Mouse (Mus musculus) hindbrain, embryonic 14.5 days (tissue): ENCODE measurements at regions not wholly inside any gene's neighbourhood (a gene's known extent, or its start where the extent isn't known, plus 50 kb on each side); places are given as distances from the start of the nearest gene placed in this dataset.

Experiments
- ATAC-seq: fragments of 200-750 bp; cut with Nextera tagmentation; 2 replicates; pipeline ENCODE4 v1.8.0; 2017; ENCODE audit warnings: moderate number of reproducible peaks, mild to moderate bottlenecking, moderate TSS enrichment, moderate library complexity; ENCODE audit not compliant: low FRiP score
- DNase-seq: peaks from one replicate; pipeline ENCODE4 v3.0.0-alpha.2; 2015; ENCODE audit warnings: low spot score
- H3K27ac ChIP-seq: fragments of 300-500 bp; sonication (generic); 2 replicates; pipeline ENCODE4 v1.5.1; 2014; ENCODE audit warnings: mild to moderate bottlenecking, moderate library complexity
- H3K27me3 ChIP-seq: fragments of 300-500 bp; sonication (generic); 2 replicates; pipeline ENCODE4 v1.6.1; 2014; ENCODE audit warnings: mild to moderate bottlenecking, low read length, mixed read lengths; ENCODE audit not compliant: control insufficient read depth, insufficient read depth
- H3K36me3 ChIP-seq: fragments of 300-500 bp; sonication (generic); replicated peaks from 2 replicates; pipeline ENCODE4 v1.6.1; 2014; ENCODE audit not compliant: control insufficient read depth, insufficient read depth
- H3K4me1 ChIP-seq: fragments of 300-500 bp; sonication (generic); replicated peaks from 2 replicates; pipeline ENCODE4 v1.6.1; 2014; ENCODE audit warnings: antibody characterized with exemption, low read length, mixed read lengths; ENCODE audit not compliant: control insufficient read depth, insufficient read depth
- H3K4me2 ChIP-seq: fragments of 300-500 bp; sonication (generic); replicated peaks from 2 replicates; pipeline ENCODE4 v1.6.1; 2014; ENCODE audit warnings: mild to moderate bottlenecking, moderate library complexity
- H3K4me3 ChIP-seq: fragments of 300-500 bp; sonication (generic); replicated peaks from 2 replicates; pipeline ENCODE4 v1.5.1; 2014; ENCODE audit warnings: mild to moderate bottlenecking, low read length
- H3K9ac ChIP-seq: fragments of 300-500 bp; sonication (generic); 2 replicates; pipeline ENCODE4 v1.6.1; 2014
- H3K9me3 ChIP-seq: fragments of 300-500 bp; sonication (generic); 2 replicates; pipeline ENCODE4 v1.6.1; 2016; ENCODE audit warnings: low read length; ENCODE audit not compliant: control insufficient read depth
- WGBS: fragments of 180-500 bp; shearing (Covaris S2); extraction: QIAGEN DNeasy Blood & Tissue Kit; methylation state at CpG from one replicate; pipeline ENCODE4 v1.1.7; 2014; 5-methylcytosine and 5-hydroxymethylcytosine counted together

DNA sequence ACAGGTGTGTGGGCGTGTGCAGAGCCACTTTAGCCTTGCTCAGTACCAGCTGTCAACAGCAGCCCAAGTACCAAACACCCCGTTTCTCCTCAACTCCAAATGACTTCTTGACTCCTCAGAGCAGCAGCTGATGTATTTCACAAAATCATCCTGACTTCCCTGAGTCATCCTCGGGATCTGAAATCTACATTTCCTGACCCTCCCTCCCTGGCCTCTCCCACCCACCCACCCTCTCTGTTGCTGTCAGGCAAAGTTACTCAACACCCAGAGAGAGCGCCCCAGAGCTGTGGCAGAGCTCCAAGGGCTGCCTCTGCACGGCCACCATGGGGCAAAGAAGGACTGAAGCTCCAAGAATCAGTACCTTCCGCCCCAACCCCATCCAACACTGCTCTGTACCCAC, 83.5 kb upstream of the Cyp1b1 start:
- no peak overlapping the region for H3K4me2 ChIP-seq
- H3K9ac ChIP-seq: no peak overlapping the region
- DNase-seq (no peak), ATAC-seq (no peak)
- no peaks in the 10 kb centered on the region for H3K4me1 ChIP-seq
- no peaks in the 10 kb centered on the region for H3K36me3 ChIP-seq
- 91% methylated on average over 6 of the region's 6 CpGs for WGBS
- H3K27ac ChIP-seq: no peak overlapping the region
- no peaks in the 10 kb centered on the region for H3K27me3 ChIP-seq
- no peaks in the 10 kb centered on the region for H3K9me3 ChIP-seq
- no peak overlapping the region for H3K4me3 ChIP-seq

DNA sequence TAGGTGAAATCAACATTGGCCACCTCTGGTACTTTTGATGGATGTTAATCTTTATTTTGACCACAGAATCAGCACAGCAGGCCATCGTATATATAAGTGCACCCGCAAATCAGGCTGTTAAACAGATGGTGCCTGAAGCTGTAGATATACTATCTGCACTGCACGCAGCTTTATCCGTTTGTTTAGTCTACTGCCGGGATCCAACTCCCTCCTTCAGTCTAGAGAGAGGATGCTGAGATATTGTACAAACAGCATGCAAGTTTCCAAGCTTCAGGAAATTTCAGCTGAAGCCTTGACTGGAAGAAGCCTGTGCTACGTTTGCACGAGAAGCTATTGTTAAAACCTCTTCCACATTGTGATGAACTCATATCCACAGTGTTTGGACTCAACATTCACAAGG, 75.3 kb upstream of the Cyp1b1 start:
- DNase-seq: no peak
- no peak for ATAC-seq
- H3K9me3 ChIP-seq: no peaks in the 10 kb centered on the region
- H3K27me3 ChIP-seq: no peaks in the 10 kb centered on the region
- no peak overlapping the region for H3K27ac ChIP-seq
- WGBS: 87% methylated on average over 7 of the region's 7 CpGs
- H3K9ac ChIP-seq: no peak overlapping the region
- H3K36me3 ChIP-seq: no peaks in the 10 kb centered on the region
- H3K4me3 ChIP-seq: no peak overlapping the region
- no peak overlapping the region for H3K4me2 ChIP-seq
- no peaks in the 10 kb centered on the region for H3K4me1 ChIP-seq

DNA sequence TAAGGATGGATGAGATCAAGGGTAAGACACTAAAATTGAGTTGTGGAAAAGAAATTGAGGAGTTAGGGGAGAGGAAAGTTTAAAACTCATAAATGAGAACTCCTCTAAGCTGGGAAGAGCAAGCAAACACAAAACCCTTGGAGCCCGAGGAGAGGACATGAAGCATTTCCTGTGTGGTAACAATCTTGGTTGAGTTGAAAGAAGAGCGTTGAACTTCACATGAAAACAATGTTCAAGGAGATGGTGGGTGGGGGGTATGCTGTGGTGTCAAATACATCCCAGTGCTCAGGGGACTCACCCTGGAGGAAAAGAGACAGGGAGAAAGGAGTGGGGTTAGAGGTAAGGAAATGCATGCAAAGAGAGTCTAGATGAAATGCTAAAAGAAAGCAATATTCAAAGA, 72.3 kb upstream of the Cyp1b1 start:
- WGBS: 80% methylated on average over 2 of the region's 2 CpGs
- H3K27ac ChIP-seq: no peak overlapping the region
- H3K36me3 ChIP-seq: no peaks in the 10 kb centered on the region
- no peak overlapping the region for H3K9ac ChIP-seq
- no peak overlapping the region for H3K4me2 ChIP-seq
- no peaks in the 10 kb centered on the region for H3K27me3 ChIP-seq
- DNase-seq (no peak), ATAC-seq (no peak)
- no peaks in the 10 kb centered on the region for H3K9me3 ChIP-seq
- no peak overlapping the region for H3K4me3 ChIP-seq
- no peaks in the 10 kb centered on the region for H3K4me1 ChIP-seq

DNA sequence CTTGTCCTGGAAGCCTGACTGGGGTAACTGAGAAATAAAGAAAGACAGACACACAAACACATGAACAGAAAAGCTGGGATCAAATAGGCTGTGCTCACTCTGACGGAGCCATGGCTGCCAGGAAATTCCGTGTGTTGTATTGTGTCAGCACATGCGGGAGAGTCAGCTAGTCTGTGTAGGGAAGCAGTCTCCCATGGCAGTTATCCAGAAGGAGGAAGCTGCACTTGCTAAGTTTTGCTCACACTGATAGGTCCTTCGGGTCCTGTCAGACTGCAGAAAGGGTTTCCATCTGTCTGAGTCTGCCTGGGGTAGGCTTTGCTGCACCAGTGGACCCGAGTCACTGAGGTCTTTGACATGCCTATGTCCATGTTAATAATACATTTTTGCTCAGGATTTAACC, 71.8 kb upstream of the Cyp1b1 start:
- Histone ChIP-seq H3K4me2 (no peak overlapping the region), H3K4me3 (no peak overlapping the region), H3K4me1 (no peaks in the 10 kb centered on the region), H3K36me3 (no peaks in the 10 kb centered on the region), H3K9me3 (no peaks in the 10 kb centered on the region), H3K9ac (no peak overlapping the region), H3K27ac (no peak overlapping the region), H3K27me3 (no peaks in the 10 kb centered on the region)
- no peak for ATAC-seq
- WGBS: 90% methylated on average over 5 of the region's 5 CpGs
- no peak for DNase-seq

DNA sequence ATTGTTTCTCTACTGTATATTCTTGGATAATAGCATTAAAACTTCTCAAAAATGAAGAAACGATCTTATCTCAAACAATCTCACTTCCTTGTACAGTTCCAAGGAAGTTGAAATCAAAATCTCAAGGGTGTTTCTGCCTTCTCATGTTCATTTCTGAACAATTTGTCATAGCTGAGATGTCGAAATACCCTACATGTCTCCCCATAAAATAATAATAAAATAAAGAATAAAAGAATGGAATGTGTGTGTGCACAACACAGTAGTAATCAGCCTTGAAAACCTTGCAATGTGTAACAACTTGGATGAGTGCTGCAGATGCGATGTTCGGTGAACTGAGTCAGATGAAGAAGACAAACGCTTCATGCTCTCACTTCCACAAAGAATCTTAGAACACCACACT, 71.4 kb upstream of the Cyp1b1 start:
- 92% methylated on average over 5 of the region's 5 CpGs for WGBS
- no peak overlapping the region for H3K4me3 ChIP-seq
- ATAC-seq (no peak), DNase-seq (no peak)
- H3K9me3 ChIP-seq: no peaks in the 10 kb centered on the region
- no peak overlapping the region for H3K9ac ChIP-seq
- H3K4me2 ChIP-seq: no peak overlapping the region
- no peak overlapping the region for H3K27ac ChIP-seq
- H3K27me3 ChIP-seq: no peaks in the 10 kb centered on the region
- H3K36me3 ChIP-seq: no peaks in the 10 kb centered on the region
- H3K4me1 ChIP-seq: no peaks in the 10 kb centered on the region

DNA sequence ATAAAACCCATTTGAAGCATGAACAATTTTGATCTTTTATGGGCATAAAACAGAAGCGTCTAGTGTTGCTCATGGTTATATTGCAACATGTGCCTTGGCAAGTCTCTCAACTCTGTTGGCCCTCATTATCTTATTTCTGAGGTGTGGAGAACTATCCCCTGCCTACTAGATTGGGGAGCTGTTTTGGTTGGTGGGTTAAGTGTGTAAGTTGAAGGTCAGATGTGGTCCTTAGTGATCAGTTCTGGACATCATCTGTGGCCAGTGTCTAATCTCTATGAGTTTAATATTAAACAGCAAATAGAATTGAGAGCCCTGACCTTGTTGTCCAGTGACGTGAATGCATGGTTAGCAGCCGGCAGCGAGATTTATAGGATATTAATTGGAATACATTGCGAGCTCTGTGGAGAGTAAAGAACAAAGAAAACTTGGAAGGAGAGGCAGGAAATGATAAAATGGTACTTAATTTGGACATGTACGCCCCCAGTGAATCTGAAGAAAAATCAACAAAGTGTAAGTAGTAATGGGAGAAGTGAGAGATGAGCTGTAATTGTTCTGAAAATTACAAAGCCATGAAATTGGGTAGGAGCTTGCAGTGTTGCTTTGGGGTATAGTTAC, 69.5 kb upstream of the Cyp1b1 start:
- ATAC-seq (no peak), DNase-seq (no peak)
- H3K4me1 ChIP-seq: no peaks in the 10 kb centered on the region
- no peak overlapping the region for H3K9ac ChIP-seq
- H3K27ac ChIP-seq: no peak overlapping the region
- H3K9me3 ChIP-seq: peaks cover 9% of the 10 kb centered on the region; the same call in 1 of the 2 replicates
- no peaks in the 10 kb centered on the region for H3K36me3 ChIP-seq
- H3K27me3 ChIP-seq: no peaks in the 10 kb centered on the region
- WGBS: 78% methylated on average over 6 of the region's 6 CpGs
- H3K4me3 ChIP-seq: no peak overlapping the region
- H3K4me2 ChIP-seq: no peak overlapping the region

DNA sequence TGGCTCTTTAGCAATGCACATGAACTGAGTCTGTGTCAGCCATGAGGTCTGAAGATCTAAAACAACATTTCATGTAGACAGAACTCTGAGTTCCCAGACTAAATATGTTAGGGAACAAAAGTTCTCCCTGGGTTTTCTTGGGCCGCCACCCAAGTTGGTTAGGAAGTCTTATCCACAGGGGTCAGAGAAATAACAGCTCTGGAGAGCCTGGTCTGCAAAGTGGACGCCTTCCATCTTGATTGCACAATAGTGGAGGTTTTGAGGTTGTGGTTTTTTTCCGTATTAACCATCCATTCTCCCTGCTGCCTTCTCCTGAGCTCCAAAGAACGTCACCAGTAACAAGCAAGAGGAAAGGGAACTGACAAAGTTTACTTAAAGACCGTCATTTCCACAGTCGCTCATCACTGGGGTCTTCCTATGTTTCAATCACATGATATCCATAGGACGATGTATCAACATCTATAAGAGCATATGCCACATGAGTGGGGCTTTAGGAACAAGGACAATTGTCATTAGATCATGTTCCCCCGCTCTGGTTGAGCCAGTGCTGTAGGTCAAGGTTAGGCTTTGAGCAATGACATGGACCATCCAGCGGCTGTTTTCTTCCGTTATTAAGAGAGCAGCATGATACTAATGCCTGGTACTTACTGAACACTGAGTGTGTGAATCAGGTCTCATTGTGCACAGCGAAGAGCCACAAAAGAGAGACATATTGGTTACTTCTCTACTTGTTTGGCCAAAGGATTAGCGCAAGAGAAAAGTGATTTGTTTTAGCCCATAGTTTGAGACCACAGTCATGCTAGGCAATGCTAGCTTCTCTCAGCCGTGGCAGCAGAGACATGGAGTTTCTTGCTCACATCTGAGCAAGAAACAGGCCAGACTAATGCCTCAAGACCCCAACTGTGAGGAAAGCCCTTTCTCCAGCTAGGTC, 67.1 kb upstream of the Cyp1b1 start:
- no peak for ATAC-seq
- no peaks in the 10 kb centered on the region for H3K27me3 ChIP-seq
- H3K27ac ChIP-seq: no peak overlapping the region
- peaks cover 9% of the 10 kb centered on the region; the same call in 1 of the 2 replicates for H3K9me3 ChIP-seq
- H3K36me3 ChIP-seq: no peaks in the 10 kb centered on the region
- no peak overlapping the region for H3K4me3 ChIP-seq
- H3K4me2 ChIP-seq: no peak overlapping the region
- WGBS: 89% methylated on average over 13 of the region's 13 CpGs
- DNase-seq: no peak
- H3K4me1 ChIP-seq: no peaks in the 10 kb centered on the region
- no peak overlapping the region for H3K9ac ChIP-seq

DNA sequence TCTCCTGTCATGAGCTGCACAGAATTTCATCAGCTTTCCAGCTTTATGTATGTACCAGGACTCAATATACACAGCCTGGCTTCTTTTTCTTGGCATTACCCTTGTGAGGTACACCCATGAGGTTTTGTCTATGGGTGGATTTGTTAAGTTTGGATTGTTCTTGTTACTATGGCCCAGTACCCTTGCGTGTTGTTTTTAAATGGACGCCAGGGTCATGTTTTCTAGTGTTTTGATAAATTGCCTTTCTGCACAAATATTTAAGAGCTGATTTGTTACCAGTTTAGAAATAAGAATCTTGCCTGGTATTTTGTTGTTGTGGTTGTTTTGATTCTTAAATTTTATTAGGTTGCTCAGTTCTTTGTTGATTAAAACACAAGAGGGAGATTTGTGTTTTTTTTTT, 66.4 kb upstream of the Cyp1b1 start:
- Histone ChIP-seq H3K4me1 (no peaks in the 10 kb centered on the region), H3K36me3 (no peaks in the 10 kb centered on the region), H3K4me2 (no peak overlapping the region), H3K27me3 (no peaks in the 10 kb centered on the region), H3K9ac (no peak overlapping the region), H3K27ac (no peak overlapping the region), H3K4me3 (no peak overlapping the region), H3K9me3 (peaks cover 9% of the 10 kb centered on the region; the same call in 1 of the 2 replicates)
- WGBS: 90% methylated on average over 2 of the region's 2 CpGs
- ATAC-seq (no peak), DNase-seq (no peak)

DNA sequence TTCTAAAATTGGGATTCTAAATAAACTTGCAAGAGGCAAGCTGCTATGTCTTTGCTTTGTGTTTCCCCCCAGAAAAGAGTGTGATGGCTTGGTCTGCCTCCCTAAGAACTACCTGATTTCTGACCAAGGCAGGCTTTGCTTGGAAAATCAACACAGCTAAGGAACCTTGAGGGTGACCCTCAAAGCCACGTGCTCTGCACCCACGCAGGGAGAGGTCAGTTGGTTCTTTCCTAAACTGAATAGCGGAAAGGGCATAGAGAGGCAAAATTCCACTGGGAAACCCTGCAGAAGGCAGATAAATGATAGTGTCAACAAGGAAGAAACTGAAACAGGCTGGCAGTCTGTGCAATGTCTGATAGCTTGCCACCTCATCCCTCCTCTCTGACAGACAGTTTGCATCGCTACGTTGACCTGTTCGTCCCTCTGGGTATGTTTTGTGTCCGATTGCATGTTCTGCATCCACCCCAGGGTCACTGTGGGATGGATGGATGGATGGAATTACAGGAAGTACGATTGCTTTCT, 63.1 kb upstream of the Cyp1b1 start:
- Histone ChIP-seq H3K9ac (no peak overlapping the region), H3K36me3 (no peaks in the 10 kb centered on the region), H3K27me3 (no peaks in the 10 kb centered on the region), H3K27ac (no peak overlapping the region), H3K4me2 (no peak overlapping the region), H3K4me3 (no peak overlapping the region), H3K9me3 (peaks cover 9% of the 10 kb centered on the region; the same call in 1 of the 2 replicates), H3K4me1 (no peaks in the 10 kb centered on the region)
- WGBS: 86% methylated on average over 8 of the region's 8 CpGs
- ATAC-seq: no peak
- no peak for DNase-seq
